Mouse (Mus musculus) heart, adult 11 months (tissue): ENCODE results near the gene Rbp2.
A peak's percentile ranks its signal among the peaks of the same experiment; 100 is the strongest.

Source experiments
- DNase-seq: peaks from one replicate; pipeline ENCODE4 v3.0.0; 2022

Rbp2 gene

GRCm38 (mm10) chr9:98485815-98486214 is at the start of gene Rbp2:
Rbp2 (plus strand) TSS chr9:98486115.
- DNase-seq: no peak

- peak; percentile 70 for DNase-seq
These were observed 48.1 kb upstream of the Rbp2 start for GRCm38 (mm10) chr9:98437819-98438218.

- no peak for DNase-seq
These were observed 46.8 kb upstream of the Rbp2 start for GRCm38 (mm10) chr9:98439091-98439490.

- peak; percentile 90 for DNase-seq
These were observed 43.3 kb upstream of the Rbp2 start for GRCm38 (mm10) chr9:98442638-98443037.

- DNase-seq: peak; percentile 94
These were observed 40.4 kb upstream of the Rbp2 start for GRCm38 (mm10) chr9:98445359-98446149.

- peak; percentile 19 for DNase-seq
These were observed 34.9 kb upstream of the Rbp2 start for GRCm38 (mm10) chr9:98450976-98451375.

- DNase-seq: peak; percentile 70
These were observed 19.2 kb upstream of the Rbp2 start for GRCm38 (mm10) chr9:98466709-98467108.

- no peak for DNase-seq
These were observed 5.7 kb upstream of the Rbp2 start for GRCm38 (mm10) chr9:98480172-98480749.

- DNase-seq: peak; percentile 43
These were observed 3.7 kb upstream of the Rbp2 start for GRCm38 (mm10) chr9:98482256-98482655.

- DNase-seq: peak; percentile 19
These were observed 895 bp upstream of the Rbp2 start for GRCm38 (mm10) chr9:98485020-98485419.

- DNase-seq: peak; percentile 90
These were observed 1.4 kb downstream of the Rbp2 start for GRCm38 (mm10) chr9:98487273-98487672.

- peak; percentile 86 for DNase-seq
These were observed 3.6 kb downstream of the Rbp2 start for GRCm38 (mm10) chr9:98489532-98489931.

GRCm38 (mm10) chr9:98490128-98490527 is 4.2 kb downstream of the Rbp2 start:
- DNase-seq: peak; percentile 91

- DNase-seq: peak; percentile 86
These were observed 5.2 kb downstream of the Rbp2 start for GRCm38 (mm10) chr9:98491071-98491470.

GRCm38 (mm10) chr9:98492212-98492611 is 6.3 kb downstream of the Rbp2 start:
- peak; percentile 68 for DNase-seq

- peak; percentile 83 for DNase-seq
These were observed 6.9 kb downstream of the Rbp2 start for GRCm38 (mm10) chr9:98492821-98493220.

GRCm38 (mm10) chr9:98497157-98497556 is 11.2 kb downstream of the Rbp2 start:
- DNase-seq: peak; percentile 96

- peak; percentile 98 for DNase-seq
These were observed 12.1 kb downstream of the Rbp2 start for GRCm38 (mm10) chr9:98497990-98498389.

- DNase-seq: no peak
These were observed 12.9 kb downstream of the Rbp2 start for GRCm38 (mm10) chr9:98498717-98499268.

GRCm38 (mm10) chr9:98499601-98500000 is 13.7 kb downstream of the Rbp2 start:
- DNase-seq: no peak

GRCm38 (mm10) chr9:98507480-98507879 is 21.6 kb downstream of the Rbp2 start:
- DNase-seq: no peak

GRCm38 (mm10) chr9:98510363-98511055 is 24.6 kb downstream of the Rbp2 start:
- DNase-seq: no peak

GRCm38 (mm10) chr9:98523872-98524271 is 38.0 kb downstream of the Rbp2 start:
- DNase-seq: no peak
